Mouse (Mus musculus) heart, postnatal 0 days (tissue): ENCODE data around the gene Edf1. TPM values are rescaled to one million over a fixed set of nuclear protein-coding genes. Genes with fewer than 3 reads are reported as not detected.

ENCODE experiments used
- ATAC-seq: fragments of 200-750 bp; cut with Nextera tagmentation; 2 replicates; pipeline ENCODE4 v1.8.0; 2017; ENCODE audit warnings: low read depth, moderate number of reproducible peaks, moderate library complexity; ENCODE audit not compliant: insufficient read depth
- DNase-seq: peaks from one replicate; pipeline ENCODE4 v3.0.0-alpha.2; 2016; ENCODE audit warnings: low spot score
- H3K27ac ChIP-seq: fragments of 300-500 bp; sonication (generic); 2 replicates; pipeline ENCODE4 v1.5.1; 2014; ENCODE audit warnings: low read depth, mild to moderate bottlenecking
- H3K27me3 ChIP-seq: fragments of 300-500 bp; sonication (generic); 2 replicates; pipeline ENCODE4 v1.6.1; 2014; ENCODE audit warnings: low read length, mixed read lengths; ENCODE audit not compliant: control insufficient read depth, insufficient read depth
- H3K36me3 ChIP-seq: fragments of 300-500 bp; sonication (generic); replicated peaks from 2 replicates; pipeline ENCODE4 v1.6.1; 2014; ENCODE audit warnings: low read length, mixed read lengths; ENCODE audit not compliant: control insufficient read depth, insufficient read depth
- H3K4me1 ChIP-seq: fragments of 300-500 bp; sonication (generic); 2 replicates; pipeline ENCODE4 v1.6.1; 2014; ENCODE audit warnings: antibody characterized with exemption; ENCODE audit not compliant: control insufficient read depth, insufficient read depth
- H3K4me2 ChIP-seq: fragments of 300-500 bp; sonication (generic); 2 replicates; pipeline ENCODE4 v1.6.1; 2014; ENCODE audit warnings: low read depth, mild to moderate bottlenecking, low read length, moderate library complexity
- H3K4me3 ChIP-seq: fragments of 300-500 bp; sonication (generic); 2 replicates; pipeline ENCODE4 v1.5.1; 2014; ENCODE audit warnings: low read depth, low read length
- H3K9ac ChIP-seq: fragments of 300-500 bp; sonication (generic); replicated peaks from 2 replicates; pipeline ENCODE4 v1.6.1; 2014; ENCODE audit warnings: low read depth, low read length, mixed read lengths
- H3K9me3 ChIP-seq: fragments of 300-500 bp; sonication (generic); replicated peaks from 2 replicates; pipeline ENCODE4 v1.6.1; 2016; ENCODE audit warnings: low read length; ENCODE audit not compliant: control insufficient read depth
- CTCF ChIP-seq: IDR thresholded peaks from 2 replicates; pipeline ENCODE4 v1.5.1; 2016; ENCODE audit warnings: antibody characterized with exemption, control low read depth, low read depth
- EP300 ChIP-seq: IDR thresholded peaks from 2 replicates; pipeline ENCODE4 v1.6.1; 2016; ENCODE audit warnings: antibody characterized with exemption, low read depth
- WGBS: fragments of 180-500 bp; shearing (Covaris S2); extraction: QIAGEN DNeasy Blood & Tissue Kit; methylation state at CpG from one replicate; pipeline ENCODE4 v1.1.7; 2014; 5-methylcytosine and 5-hydroxymethylcytosine counted together
- polyA plus RNA-seq: library from polyadenylated mRNA; unstranded; fragments of >200 nt; fragmentation: Nextera tagmentation; extraction: Ambion mirVana; gene quantifications from 2 replicates; pipeline ENCODE4 v1.2.1, GENCODE M21; 2015
- total RNA-seq: library from RNA; depleted of rRNA; stranded (reverse); fragments of >200 nt; gene quantifications from 2 replicates; pipeline ENCODE4 v1.2.3, GENCODE M21; 2014; ENCODE audit warnings: low replicate concordance

Edf1 gene
- total and polyA plus RNA-seq, 2 experiments from 2014 or later = 112 to 314 TPM

DNA sequence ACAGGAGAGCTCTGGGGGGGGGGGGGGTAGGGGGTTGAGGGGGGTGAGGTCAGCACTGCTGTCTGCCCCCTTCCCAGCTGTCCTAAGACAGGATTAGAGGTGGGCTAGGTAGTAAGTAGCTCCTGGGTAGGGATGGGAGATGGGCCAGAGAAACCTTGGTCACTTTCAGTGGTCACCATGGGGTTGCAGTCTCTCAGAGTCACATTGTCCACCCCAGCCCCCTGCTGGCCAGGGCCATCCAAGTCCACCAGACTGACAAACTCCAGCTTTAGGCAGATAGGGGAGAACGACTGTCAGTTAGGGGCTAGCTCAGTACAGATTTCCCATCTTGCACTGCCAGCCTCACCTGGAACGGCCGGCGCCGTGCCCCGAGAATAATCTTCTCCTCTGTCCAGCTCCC, 8.9 kb downstream of the Edf1 start:
- H3K4me3 ChIP-seq = no peak overlapping the region
- 79% methylated on average over 6 of the region's 6 CpGs for WGBS

DNA sequence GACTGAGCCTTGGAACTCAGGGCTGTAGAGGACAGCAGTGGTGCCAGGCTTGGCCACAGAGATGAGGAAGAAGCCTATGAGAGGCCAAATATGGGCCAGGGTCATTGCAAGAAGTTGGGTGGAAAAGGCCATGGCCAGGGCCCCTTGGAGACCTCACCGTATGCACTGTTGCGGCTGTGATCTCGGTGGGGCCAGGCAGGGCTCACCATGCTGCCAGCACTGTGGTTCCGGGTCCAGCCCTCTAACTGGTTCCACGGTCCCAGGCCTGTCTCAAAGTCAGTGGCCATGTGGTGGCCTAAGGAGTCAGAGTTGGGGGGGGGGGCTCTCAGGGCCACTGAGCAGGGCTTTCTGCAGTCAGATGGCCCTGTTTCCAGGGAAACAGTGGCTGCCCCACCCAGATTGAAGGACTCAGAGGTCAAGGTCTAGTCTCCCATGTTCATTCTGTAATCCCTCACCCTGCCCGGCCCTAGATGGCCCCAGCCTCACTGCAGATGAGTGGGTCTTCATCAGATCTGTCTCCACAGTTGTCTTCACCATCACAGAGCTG, 10.9 kb downstream of the Edf1 start:
- Histone ChIP-seq H3K27me3 (no peaks in the 10 kb centered on the region), H3K4me3 (no peak overlapping the region), H3K27ac (no peak overlapping the region), H3K9me3 (no peaks in the 10 kb centered on the region), H3K36me3 (peaks cover 43% of the 10 kb centered on the region), H3K9ac (no peak overlapping the region), H3K4me2 (no peak overlapping the region), H3K4me1 (peaks cover 2% of the 10 kb centered on the region; the same call in 1 of the 2 replicates)
- 78% methylated on average over 6 of the region's 6 CpGs for WGBS
- ATAC-seq (no peak), DNase-seq (no peak)
- TF ChIP-seq CTCF (no peak), EP300 (no peak)

More for the DNA sequence above, 8.9 kb downstream of the Edf1 start:
- H3K9ac ChIP-seq = no peak overlapping the region
- no peaks in the 10 kb centered on the region for H3K27me3 ChIP-seq
- no peak for ATAC-seq
- no peak for DNase-seq
- H3K9me3 ChIP-seq = no peaks in the 10 kb centered on the region
- no peak overlapping the region for H3K4me2 ChIP-seq
- H3K4me1 ChIP-seq = no peaks in the 10 kb centered on the region
- TF ChIP-seq CTCF (peak; percentile 10; the same call in 1 of the 2 replicates), EP300 (no peak)
- peaks cover 63% of the 10 kb centered on the region for H3K36me3 ChIP-seq
- H3K27ac ChIP-seq = no peak overlapping the region

DNA sequence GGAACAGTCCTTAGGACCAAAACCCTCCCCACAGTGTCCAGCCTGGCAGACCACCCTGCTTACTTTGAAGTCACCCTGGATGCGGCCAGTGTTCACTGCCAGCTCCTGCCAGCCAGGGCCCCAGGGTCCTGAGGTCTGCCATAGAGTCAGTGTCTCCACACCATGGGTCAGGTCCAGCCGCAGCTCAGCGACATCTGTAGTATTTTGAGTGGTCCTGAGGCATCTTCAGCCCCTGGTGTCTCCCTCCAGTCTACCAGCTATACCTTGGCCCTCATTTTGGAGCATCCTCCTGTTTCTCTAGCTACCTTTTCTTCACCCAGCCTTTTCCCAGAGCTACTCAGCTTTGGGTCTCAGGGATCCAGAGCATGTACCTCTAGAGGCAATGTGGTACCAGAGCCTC, 11.7 kb downstream of the Edf1 start:
- Histone ChIP-seq H3K27ac (no peak overlapping the region), H3K27me3 (no peaks in the 10 kb centered on the region), H3K9me3 (no peaks in the 10 kb centered on the region), H3K36me3 (peaks cover 35% of the 10 kb centered on the region), H3K4me1 (peaks cover 7% of the 10 kb centered on the region), H3K4me3 (no peak overlapping the region), H3K4me2 (no peak overlapping the region), H3K9ac (no peak overlapping the region)
- ATAC-seq (no peak), DNase-seq (no peak)
- TF ChIP-seq EP300 (no peak), CTCF (no peak)
- WGBS = 98% methylated on average over 3 of the region's 3 CpGs

DNA sequence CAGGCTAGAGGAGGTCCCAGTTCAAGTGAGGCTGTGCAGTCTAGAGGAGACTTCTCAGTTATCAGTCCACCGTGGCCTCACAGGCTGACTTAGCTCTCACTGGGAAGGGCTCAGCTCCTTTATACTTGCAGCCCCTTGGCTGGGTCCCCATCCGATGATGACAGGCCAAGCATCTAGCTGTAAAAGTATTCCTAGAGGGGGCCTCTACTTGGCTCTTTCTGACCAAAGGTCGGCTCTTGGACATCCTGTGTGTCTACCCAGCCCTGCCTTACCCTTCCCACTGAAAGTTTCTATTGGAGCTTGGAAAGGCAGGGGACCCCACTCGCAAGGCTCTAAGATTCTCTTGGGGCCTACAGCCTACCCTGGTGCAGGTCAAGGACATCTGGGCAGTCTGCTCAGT, 13.6 kb downstream of the Edf1 start:
- DNase-seq (no peak), ATAC-seq (no peak)
- no peak for TF ChIP-seq EP300
- TF ChIP-seq CTCF = no peak
- Histone ChIP-seq H3K4me3 (no peak overlapping the region), H3K9ac (no peak overlapping the region), H3K36me3 (peaks cover 18% of the 10 kb centered on the region), H3K4me2 (no peak overlapping the region), H3K27ac (no peak overlapping the region), H3K27me3 (peaks cover 4% of the 10 kb centered on the region), H3K9me3 (no peaks in the 10 kb centered on the region), H3K4me1 (peaks cover 13% of the 10 kb centered on the region)
- WGBS = 81% methylated on average over 4 of the region's 4 CpGs

DNA sequence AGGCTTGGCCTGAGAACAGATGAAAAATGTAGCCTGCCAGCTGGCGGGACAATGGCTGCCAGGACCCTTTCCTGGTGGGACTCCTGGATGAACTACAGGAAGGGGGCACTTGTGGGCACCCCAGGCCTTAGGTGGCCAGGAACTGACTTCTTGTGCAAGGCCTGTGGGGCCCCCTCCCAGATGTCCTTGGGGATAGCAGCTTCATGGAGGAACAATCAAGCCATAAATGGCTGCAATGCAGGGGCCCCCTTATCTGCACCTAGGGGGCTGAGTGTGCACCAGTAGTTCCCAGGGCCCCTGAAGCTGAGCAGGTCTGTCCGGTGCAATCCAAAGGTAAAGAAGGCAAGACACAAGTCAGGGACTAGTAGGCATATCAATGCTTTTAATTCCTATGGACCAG, 15.4 kb downstream of the Edf1 start:
- no peak overlapping the region for H3K4me2 ChIP-seq
- H3K9ac ChIP-seq = no peak overlapping the region
- H3K4me3 ChIP-seq = no peak overlapping the region

DNA sequence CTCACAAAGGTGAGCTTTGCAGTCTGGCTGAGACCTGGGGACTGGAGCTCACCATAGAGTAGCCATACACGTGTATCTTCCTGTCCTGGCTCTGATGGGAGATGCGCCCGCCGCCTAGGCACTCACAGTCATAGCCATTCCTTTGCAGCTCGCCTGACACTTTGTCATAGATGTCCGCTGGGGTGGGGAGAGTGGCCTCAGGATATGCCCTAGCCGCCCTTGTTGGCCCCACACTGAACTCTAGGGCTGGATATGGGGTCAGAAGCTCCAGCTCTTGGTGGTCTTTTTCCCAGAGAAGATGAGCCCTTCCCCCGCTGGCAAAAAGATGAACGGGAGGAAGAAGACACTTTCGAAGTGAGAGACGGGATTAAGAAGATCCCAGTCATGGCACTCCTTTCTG, 16.5 kb downstream of the Edf1 start:
- Histone ChIP-seq H3K27ac (peak overlapping the region; percentile 81; the same call in 1 of the 2 replicates), H3K9me3 (no peaks in the 10 kb centered on the region), H3K4me3 (peak overlapping the region; percentile 61), H3K27me3 (peaks cover 33% of the 10 kb centered on the region), H3K4me2 (peak overlapping the region; percentile 88), H3K36me3 (peaks cover 12% of the 10 kb centered on the region; the same call in 1 of the 2 replicates), H3K4me1 (peaks cover 21% of the 10 kb centered on the region), H3K9ac (peak overlapping the region; percentile 57)
- no peak for ATAC-seq
- DNase-seq = no peak
- no peak for TF ChIP-seq CTCF
- TF ChIP-seq EP300 = no peak
- 15% methylated on average over 11 of the region's 11 CpGs for WGBS

More for the DNA sequence above, 15.4 kb downstream of the Edf1 start:
- Histone ChIP-seq H3K36me3 (peaks cover 17% of the 10 kb centered on the region), H3K4me1 (peaks cover 21% of the 10 kb centered on the region), H3K9me3 (no peaks in the 10 kb centered on the region), H3K27ac (no peak overlapping the region), H3K27me3 (peaks cover 22% of the 10 kb centered on the region)
- TF ChIP-seq CTCF = no peak
- no peak for TF ChIP-seq EP300
- DNase-seq = no peak
- 78% methylated on average over 2 of the region's 2 CpGs for WGBS
- no peak for ATAC-seq
